Mouse (Mus musculus) lung, postnatal 0 days (tissue): ENCODE measurements around the gene Agpat2.

Experiments used
- CTCF ChIP-seq: IDR thresholded peaks from 2 replicates; pipeline ENCODE4 v1.5.1; 2016; ENCODE audit warnings: antibody characterized with exemption, mild to moderate bottlenecking
- EP300 ChIP-seq: IDR thresholded peaks from 2 replicates; pipeline ENCODE4 v1.6.1; 2016; ENCODE audit warnings: antibody characterized with exemption, mild to moderate bottlenecking, control low read depth

- TF ChIP-seq CTCF (peak; percentile 32; the same call in 1 of the 2 replicates), EP300 (no peak)
Observed at GRCm38 (mm10) chr2:26605331-26605730, 1.1 kb upstream of the Agpat2 start.
